In genomic region chr11:102431018-102431645, GRCm38 (mm10) we compare ENCODE assay signal across 8 mouse cellular contexts. TPM values are rescaled to one million over a fixed set of nuclear protein-coding genes. Genes with fewer than 3 reads are reported as not detected.
DNase-seq lines count a peak whose midpoint lies in the region; ATAC-seq and TF ChIP-seq lines count a peak whose summit lies in the region.

No protein-coding gene starts in this region.

- peak; percentile 71 for DNase-seq in ovary, postnatal 36 days (ENCODE audit: low spot score)
- DNase-seq in ovary, postnatal 14 days (ENCODE audit: low spot score): no peak
- DNase-seq in gastrocnemius, postnatal 14 days: peak; percentile 76
- DNase-seq in intestine, embryonic 14.5 days (ENCODE audit: low spot score): peak; percentile 88
- DNase-seq in spleen, postnatal 36 days (ENCODE audit: low spot score in 2 of 2): peak; percentile 77 to 81

- H3K27ac ChIP-seq in cortical plate, adult 2 months (ENCODE audit: insufficient read depth, low read length): peak overlapping the region; percentile 26; the same call in 1 of the 2 replicates
- peak overlapping the region; percentile 77 for H3K27ac ChIP-seq in intestine, embryonic 14.5 days (ENCODE audit: low read depth)
- peak overlapping the region; percentile 87 for H3K27ac ChIP-seq in limb, embryonic 12.5 days
- peak overlapping the region; percentile 72 for H3K27ac ChIP-seq in midbrain, embryonic 12.5 days (replicated peaks)

- peak; percentile 67 for TF ChIP-seq CTCF in cortical plate, adult 2 months (IDR thresholded peaks at IDR 0.05; ENCODE audit: extremely low read depth, insufficient read depth, low read length)

- no peaks in the 10 kb centered on the region for H3K27me3 ChIP-seq in intestine, embryonic 14.5 days (replicated peaks; ENCODE audit: control insufficient read depth, insufficient read depth, low read length)
- 0 out of 2 replicates have a peak, but pooled peaks cover 3% of the 10 kb centered on the region for H3K27me3 ChIP-seq in limb, embryonic 12.5 days
- peaks cover 21% of the 10 kb centered on the region for H3K27me3 ChIP-seq in midbrain, embryonic 12.5 days

- H3K4me1 ChIP-seq in cortical plate, adult 2 months (ENCODE audit: control insufficient read depth, insufficient read depth, low read length): peaks cover 8% of the 10 kb centered on the region
- peaks cover 10% of the 10 kb centered on the region for H3K4me1 ChIP-seq in intestine, embryonic 14.5 days (replicated peaks; ENCODE audit: control insufficient read depth, insufficient read depth, low read length)
- peaks cover 26% of the 10 kb centered on the region for H3K4me1 ChIP-seq in limb, embryonic 12.5 days (replicated peaks)
- H3K4me1 ChIP-seq in midbrain, embryonic 12.5 days: peaks cover 16% of the 10 kb centered on the region

- peak overlapping the region; percentile 41 for H3K4me3 ChIP-seq in cortical plate, adult 2 months (ENCODE audit: insufficient read depth, low read length)
- peak overlapping the region; percentile 86 for H3K4me3 ChIP-seq in intestine, embryonic 14.5 days (ENCODE audit: low read depth, low read length)
- peak overlapping the region; percentile 65 for H3K4me3 ChIP-seq in limb, embryonic 12.5 days (replicated peaks)
- peak overlapping the region; percentile 54 for H3K4me3 ChIP-seq in midbrain, embryonic 12.5 days

- H3K9me3 ChIP-seq in intestine, embryonic 14.5 days (ENCODE audit: control insufficient read depth, low read length): no peaks in the 10 kb centered on the region
- no peaks in the 10 kb centered on the region for H3K9me3 ChIP-seq in limb, embryonic 12.5 days
- no peaks in the 10 kb centered on the region for H3K9me3 ChIP-seq in midbrain, embryonic 12.5 days

- peaks cover 15% of the 10 kb centered on the region for H3K36me3 ChIP-seq in intestine, embryonic 14.5 days (ENCODE audit: control insufficient read depth, insufficient read depth, low read length)
- H3K36me3 ChIP-seq in limb, embryonic 12.5 days: peaks cover 32% of the 10 kb centered on the region
- peaks cover 20% of the 10 kb centered on the region for H3K36me3 ChIP-seq in midbrain, embryonic 12.5 days

- 0% methylated on average over 7 of the region's 7 CpGs for WGBS in intestine, embryonic 14.5 days
- under 1% methylated on average over 7 of the region's 7 CpGs for WGBS in limb, embryonic 12.5 days
- 2% methylated on average over 7 of the region's 7 CpGs for WGBS in midbrain, embryonic 12.5 days

- TF ChIP-seq POLR2A in cortical plate, adult 2 months (IDR thresholded peaks at IDR 0.05; ENCODE audit: extremely low read depth, insufficient read depth, low read length): no peak

- peak overlapping the region; percentile 60 for H3K9ac ChIP-seq in intestine, embryonic 14.5 days (ENCODE audit: low read length)
- H3K9ac ChIP-seq in limb, embryonic 12.5 days (replicated peaks): peak overlapping the region; percentile 65
- peak overlapping the region; percentile 62 for H3K9ac ChIP-seq in midbrain, embryonic 12.5 days (replicated peaks)

- peak; percentile 40; the same call in 1 of the 2 replicates for ATAC-seq in intestine, embryonic 14.5 days (replicated peaks; ENCODE audit: low FRiP score, low TSS enrichment, low read depth)
- ATAC-seq in limb, embryonic 12.5 days (ENCODE audit: insufficient number of reproducible peaks, insufficient read depth, low FRiP score, low TSS enrichment, low read depth): no peak
- 0 out of 2 replicates have a peak, but pooled peaks have one; percentile 41 for ATAC-seq in midbrain, embryonic 12.5 days (ENCODE audit: low FRiP score, low read depth)

- H3K4me2 ChIP-seq in intestine, embryonic 14.5 days (ENCODE audit: low read length): peak overlapping the region; percentile 95
- H3K4me2 ChIP-seq in limb, embryonic 12.5 days: peak overlapping the region; percentile 88
- H3K4me2 ChIP-seq in midbrain, embryonic 12.5 days (replicated peaks): peak overlapping the region; percentile 95

- intact Hi-C loops in gastrocnemius, postnatal 14 days (cut with DNase I; ENCODE audit: low total_unique reads): no loop called here

RNA-seq across cellular contexts. Expression of gene Grn, which starts 1.0 kb away (rescaled TPM):
- polyA plus RNA-seq in cortical plate, adult 2 months (2012; rRNA removed): 64.6 and 67.2 TPM in 2 replicates
- total RNA-seq in gastrocnemius, postnatal 14 days (2021): 10 to 100 TPM; 57.2 to 63.7 TPM
- polyA plus RNA-seq in intestine, embryonic 14.5 days (2014; fragmentation: Nextera tagmentation; extraction: Ambion mirVana): 115 and 116 TPM in 2 replicates
- polyA plus RNA-seq in limb, embryonic 12.5 days (2016; fragmentation: Nextera tagmentation; extraction: Ambion mirVana): 101 and 106 TPM in 2 replicates
- polyA plus RNA-seq in midbrain, embryonic 12.5 days (2016; fragmentation: Nextera tagmentation; extraction: Ambion mirVana): 67.0 and 82.7 TPM in 2 replicates

RNA-seq across cellular contexts. Expression of gene Fam171a2, which starts 16.4 kb away (rescaled TPM):
- 77.9 and 78.3 TPM in 2 replicates for polyA plus RNA-seq in cortical plate, adult 2 months (2012; rRNA removed)
- 1 to 10 TPM; 6.2 to 7.3 TPM for total RNA-seq in gastrocnemius, postnatal 14 days (2021)
- polyA plus RNA-seq in intestine, embryonic 14.5 days (2014; fragmentation: Nextera tagmentation; extraction: Ambion mirVana): 4.5 and 4.7 TPM in 2 replicates
- polyA plus RNA-seq in limb, embryonic 12.5 days (2016; fragmentation: Nextera tagmentation; extraction: Ambion mirVana): 9.7 and 10.7 TPM in 2 replicates
- 17.6 and 18.0 TPM in 2 replicates for polyA plus RNA-seq in midbrain, embryonic 12.5 days (2016; fragmentation: Nextera tagmentation; extraction: Ambion mirVana)

RNA-seq across cellular contexts. Expression of gene Slc25a39, which starts 23.4 kb away (rescaled TPM):
- polyA plus RNA-seq in cortical plate, adult 2 months (2012; rRNA removed): 85.9 and 88.4 TPM in 2 replicates
- total RNA-seq in gastrocnemius, postnatal 14 days (2021): 10 to 100 TPM; 46.6 to 48.9 TPM
- polyA plus RNA-seq in intestine, embryonic 14.5 days (2014; fragmentation: Nextera tagmentation; extraction: Ambion mirVana): 281 and 296 TPM in 2 replicates
- polyA plus RNA-seq in limb, embryonic 12.5 days (2016; fragmentation: Nextera tagmentation; extraction: Ambion mirVana): 164 and 174 TPM in 2 replicates
- polyA plus RNA-seq in midbrain, embryonic 12.5 days (2016; fragmentation: Nextera tagmentation; extraction: Ambion mirVana): 163 and 173 TPM in 2 replicates

RNA-seq across cellular contexts. Expression of gene Rundc3a, which starts 37.9 kb away (rescaled TPM):
- 511 and 558 TPM in 2 replicates for polyA plus RNA-seq in cortical plate, adult 2 months (2012; rRNA removed)
- total RNA-seq in gastrocnemius, postnatal 14 days (2021): under 1 TPM; 0.66 to 0.90 TPM
- polyA plus RNA-seq in intestine, embryonic 14.5 days (2014; fragmentation: Nextera tagmentation; extraction: Ambion mirVana): 7.6 and 10.0 TPM in 2 replicates
- polyA plus RNA-seq in limb, embryonic 12.5 days (2016; fragmentation: Nextera tagmentation; extraction: Ambion mirVana): 1.7 and 2.3 TPM in 2 replicates
- polyA plus RNA-seq in midbrain, embryonic 12.5 days (2016; fragmentation: Nextera tagmentation; extraction: Ambion mirVana): 117 and 133 TPM in 2 replicates

RNA-seq across cellular contexts. Expression of gene Itga2b, which starts 38.8 kb away (rescaled TPM):
- 4.1 and 4.9 TPM in 2 replicates for polyA plus RNA-seq in cortical plate, adult 2 months (2012; rRNA removed)
- total RNA-seq in gastrocnemius, postnatal 14 days (2021): 1 to 10 TPM; 1.6 to 2.5 TPM
- 4.9 and 6.4 TPM in 2 replicates for polyA plus RNA-seq in intestine, embryonic 14.5 days (2014; fragmentation: Nextera tagmentation; extraction: Ambion mirVana)
- 6.9 and 7.0 TPM in 2 replicates for polyA plus RNA-seq in limb, embryonic 12.5 days (2016; fragmentation: Nextera tagmentation; extraction: Ambion mirVana)
- polyA plus RNA-seq in midbrain, embryonic 12.5 days (2016; fragmentation: Nextera tagmentation; extraction: Ambion mirVana): 5.4 and 7.1 TPM in 2 replicates

Comparison
In these comparisons a context has a peak if more than half of its experiments do, and no peak if none do; other contexts are left out.
1. H3K27ac ChIP-seq: peak in every context shown above with its lines; median percentile 87 in limb, embryonic 12.5 days; 77 in intestine, embryonic 14.5 days; 72 in midbrain, embryonic 12.5 days; 26 in cortical plate, adult 2 months.